Mouse (Mus musculus): Measurements from ENCODE around the gene Defa34. TPM values are rescaled to one million over a fixed set of nuclear protein-coding genes. Genes with fewer than 3 reads are reported as not detected.

Defa34 gene
- polyA plus RNA-seq (2017; shearing (Covaris generic)), result not detected

DNA sequence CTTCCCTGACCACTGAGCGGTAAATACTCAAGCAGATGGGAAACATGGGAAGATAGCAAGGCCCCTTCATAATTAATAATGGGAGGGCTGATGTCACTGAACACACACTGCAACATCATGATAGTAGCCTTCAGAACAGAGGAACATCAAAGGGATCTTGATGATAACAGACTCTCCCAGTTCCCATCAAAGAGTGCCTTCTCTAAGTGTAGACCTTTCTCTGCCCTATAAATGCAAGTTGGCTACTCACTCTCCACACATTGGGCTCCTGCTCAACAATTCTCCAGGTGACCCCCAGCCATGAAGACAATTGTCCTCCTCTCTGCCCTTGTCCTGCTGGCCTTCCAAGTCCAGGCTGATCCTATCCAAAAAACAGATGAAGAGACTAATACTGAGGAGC is at the start of gene Defa34:
Defa34 (plus strand) TSS at position 301 of the 400 bp plus-strand sequence.

DNA sequence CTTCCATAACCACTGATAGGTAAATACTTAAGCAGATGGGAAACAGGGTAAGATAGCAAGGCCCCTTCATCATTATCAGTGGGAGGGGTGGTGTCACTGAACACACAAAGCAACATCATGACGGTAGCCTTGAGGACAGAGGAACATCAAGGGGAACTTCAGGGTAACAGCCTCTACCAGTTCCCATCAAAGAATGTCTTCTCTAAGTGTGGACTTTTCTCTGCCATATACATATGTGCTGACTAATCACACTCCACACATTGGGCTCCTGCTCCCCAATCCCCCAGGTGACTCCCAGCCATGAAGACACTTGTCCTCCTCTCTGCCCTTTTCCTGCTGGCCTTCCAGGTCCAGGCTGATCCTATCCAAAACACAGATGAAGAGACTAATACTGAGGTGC is 47.7 kb upstream of the Defa34 start, which contains the start of gene Defa26:
Defa26 (plus strand) TSS at position 301 of the 400 bp plus-strand sequence.

DNA sequence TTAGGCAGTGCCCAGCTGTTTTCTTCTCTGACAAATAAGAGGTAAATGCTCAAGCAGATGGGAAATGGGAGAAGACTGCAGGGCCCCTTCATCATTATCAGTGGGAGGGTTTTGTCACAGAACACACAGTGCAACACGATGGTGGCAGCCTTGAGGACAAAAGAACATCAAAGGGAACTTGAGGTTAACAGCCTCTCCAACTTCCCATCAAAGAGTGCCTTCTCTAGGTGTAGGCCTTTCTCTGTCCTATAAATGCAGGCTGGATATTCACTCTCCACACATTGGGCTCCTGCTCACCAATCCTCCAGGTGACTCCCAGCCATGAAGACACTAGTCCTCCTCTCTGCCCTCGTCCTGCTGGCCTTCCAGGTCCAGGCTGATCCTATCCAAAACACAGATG is 10.1 kb upstream of the Defa34 start, which contains the start of gene Defa17:
Defa17 (plus strand) TSS at position 301 of the 400 bp plus-strand sequence.

DNA sequence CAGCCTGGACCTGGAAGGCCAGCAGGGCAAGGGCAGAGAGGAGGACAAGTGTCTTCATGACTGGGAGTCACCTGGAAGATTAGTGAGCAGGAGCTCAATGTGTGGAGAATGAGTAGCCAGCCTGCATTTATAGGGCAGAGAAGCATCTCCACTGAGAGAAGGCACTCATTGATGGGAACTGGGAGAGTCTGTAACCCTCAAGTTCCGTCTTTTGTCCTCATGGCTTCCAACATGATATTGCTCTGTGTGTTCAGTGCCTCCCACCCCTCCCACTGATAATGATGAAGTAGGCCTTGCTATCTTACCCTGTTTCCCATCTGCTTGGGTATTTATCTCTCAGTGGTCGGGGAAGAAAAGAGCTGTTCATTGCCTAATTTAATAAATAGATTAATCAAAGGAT is 37.9 kb downstream of the Defa34 start, which contains the start of gene AY761184:
AY761184 (minus strand) TSS at position 101 of the 400 bp plus-strand sequence.

Other genes starting within 250 kb of the Defa34 start
- not detected for gene Defa36, start 238.4 kb upstream of the Defa34 start, polyA plus RNA-seq (2017; shearing (Covaris generic))
- not detected for gene Gm7849, start 209.2 kb upstream of the Defa34 start, polyA plus RNA-seq (2017; shearing (Covaris generic))
- not detected for gene Defa20, start 156.5 kb upstream of the Defa34 start, polyA plus RNA-seq (2017; shearing (Covaris generic))
- not detected for gene Defa32, start 136.8 kb upstream of the Defa34 start, polyA plus RNA-seq (2017; shearing (Covaris generic))
- gene Defa37, start 100.4 kb upstream of the Defa34 start, polyA plus RNA-seq (2017; shearing (Covaris generic)), result not detected
- not detected for gene Defa28, start 82.8 kb upstream of the Defa34 start, polyA plus RNA-seq (2017; shearing (Covaris generic))
- gene Gm7861, start 71.3 kb upstream of the Defa34 start, polyA plus RNA-seq (2017; shearing (Covaris generic)), result not detected
- gene Defa26, start 47.6 kb upstream of the Defa34 start, polyA plus RNA-seq (2017; shearing (Covaris generic)), result not detected
- not detected for gene Defa17, start 10.0 kb upstream of the Defa34 start, polyA plus RNA-seq (2017; shearing (Covaris generic))
- not detected for gene AY761184, start 37.8 kb downstream of the Defa34 start, polyA plus RNA-seq (2017; shearing (Covaris generic))
- gene Defa24, start 68.7 kb downstream of the Defa34 start, polyA plus RNA-seq (2017; shearing (Covaris generic)), result not detected
- not detected for gene Defb50, start 157.7 kb downstream of the Defa34 start, polyA plus RNA-seq (2017; shearing (Covaris generic))
- gene Defb2, start 174.1 kb downstream of the Defa34 start, polyA plus RNA-seq (2017; shearing (Covaris generic)), result not detected
- gene Defb10, start 193.1 kb downstream of the Defa34 start, polyA plus RNA-seq (2017; shearing (Covaris generic)), result not detected
- gene Defb9, start 219.6 kb downstream of the Defa34 start, polyA plus RNA-seq (2017; shearing (Covaris generic)), result not detected
- gene Defb11, start 240.6 kb downstream of the Defa34 start, polyA plus RNA-seq (2017; shearing (Covaris generic)), result not detected